Mouse (Mus musculus): ENCODE measurements around the gene Rps25.

- TF ChIP-seq CTCF (IDR thresholded peaks at IDR 0.05; ENCODE audit: low read depth) (no peak), EP300 (optimal IDR thresholded peaks at IDR 0.05) (no peak)
Measured at GRCm38 (mm10) chr9:44432577-44433185, 25.7 kb downstream of the Rps25 start.
